Mouse (Mus musculus) urinary bladder, adult 18-20 months (tissue): ENCODE measurements around the gene Lyrm1.

ENCODE experiments used
- DNase-seq, 2 experiments: peaks; one replicate each; pipeline ENCODE4 v3.0.0; 2022; ENCODE audit warnings: low spot score in 2 of 2, mixed read lengths in 2 of 2

Gene Lyrm1

GRCm38 (mm10) chr7:119965205-119965604, 69.5 kb downstream of the Lyrm1 start:
- no peak for DNase-seq

- DNase-seq = no peak
These were observed 70.2 kb downstream of the Lyrm1 start for GRCm38 (mm10) chr7:119965651-119966395.

DNA sequence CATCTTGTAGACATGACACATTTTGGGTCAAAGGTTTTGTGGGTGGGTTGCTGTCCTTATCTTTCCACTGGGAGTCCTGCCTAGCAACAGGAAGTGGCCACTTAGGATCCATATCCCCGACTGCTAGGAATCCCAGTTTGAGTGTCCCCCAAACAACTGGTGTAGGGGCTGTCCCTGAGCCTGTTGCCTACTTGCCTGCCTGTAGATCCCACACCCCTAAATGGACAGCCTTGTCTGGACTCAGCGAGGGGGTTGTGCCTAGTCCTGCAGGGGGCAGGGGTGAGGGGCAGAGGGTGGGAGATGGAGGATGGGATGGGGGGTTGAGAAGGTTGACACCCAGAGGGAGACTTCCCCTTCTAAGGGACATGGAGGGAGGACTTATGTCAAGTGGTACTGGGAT, 73.7 kb downstream of the Lyrm1 start:
- no peak for DNase-seq

- DNase-seq = no peak
These were observed 78.6 kb downstream of the Lyrm1 start for GRCm38 (mm10) chr7:119974214-119974613.

- DNase-seq = no peak
These were observed 80.6 kb downstream of the Lyrm1 start for GRCm38 (mm10) chr7:119976256-119976655.

GRCm38 (mm10) chr7:119977574-119977973, 81.9 kb downstream of the Lyrm1 start:
- DNase-seq = no peak

- DNase-seq = no peak
These were observed 82.9 kb downstream of the Lyrm1 start for GRCm38 (mm10) chr7:119978576-119978975.

DNA sequence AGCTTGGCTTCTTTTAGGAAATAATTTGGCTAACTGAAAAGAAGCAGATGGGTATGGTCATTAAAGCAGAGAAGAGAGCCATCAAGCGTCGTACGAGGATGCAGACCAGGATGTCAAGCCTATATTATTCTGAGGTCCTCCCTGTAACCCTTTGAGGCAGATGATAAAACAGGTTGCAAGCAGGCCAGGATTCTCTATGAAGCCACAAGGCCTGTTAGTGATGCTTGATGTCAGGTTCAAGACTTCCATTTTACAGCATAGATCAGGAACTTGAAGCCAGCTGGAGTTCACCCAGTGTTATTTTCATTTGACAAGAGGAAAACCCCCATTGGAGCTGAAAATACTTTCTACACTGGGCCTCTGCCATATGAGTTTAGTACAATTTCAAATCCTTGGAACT, 84.5 kb downstream of the Lyrm1 start:
- DNase-seq = no peak

GRCm38 (mm10) chr7:119985279-119985912, 89.7 kb downstream of the Lyrm1 start:
- no peak for DNase-seq

DNA sequence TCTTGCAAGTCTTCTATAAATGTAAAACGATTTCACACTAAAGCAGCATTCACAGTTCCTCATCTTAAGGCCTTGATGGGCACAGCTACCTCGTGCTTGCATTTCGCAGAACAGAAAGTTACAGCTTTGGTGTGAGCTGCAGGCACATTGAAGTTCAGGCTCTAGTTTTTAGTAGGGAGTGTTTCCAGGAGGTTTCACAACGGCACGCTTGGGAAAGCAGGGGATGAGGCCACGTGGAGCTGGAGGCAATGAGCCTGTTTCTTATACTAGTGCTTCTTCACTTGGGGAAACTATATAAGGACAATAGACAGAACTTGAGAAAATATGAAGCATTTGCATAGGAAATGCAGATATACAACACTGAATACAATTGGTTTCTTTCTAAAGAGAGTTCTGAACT, 101.4 kb downstream of the Lyrm1 start:
- no peak for DNase-seq
